Mouse (Mus musculus) cerebellum, postnatal 36 days (tissue): Measurements from ENCODE around the gene Tbc1d12.
"Not testable (repeated sequence)": the region's sequence is repeated elsewhere in the genome, so short reads cannot be mapped to it uniquely, and the experiment has no call there.

ENCODE experiments used
- DNase-seq, 2 experiments: peaks; one replicate each; pipeline ENCODE4 v3.0.0; 2021 to 2022; ENCODE audit warnings: mixed read lengths in 2 of 2

Tbc1d12 gene

GRCm38 (mm10) chr19:38836438-38837170, at the start of gene Tbc1d12:
Gene Tbc1d12, plus strand, starts transcription at chr19:38836579.
- DNase-seq = peak; percentile 91 to 95

- no peak for DNase-seq
Measured at GRCm38 (mm10) chr19:38787756-38788155, 48.6 kb upstream of the Tbc1d12 start.

- no peak for DNase-seq
Measured at GRCm38 (mm10) chr19:38793563-38794045, 42.8 kb upstream of the Tbc1d12 start.

GRCm38 (mm10) chr19:38796546-38796945, 39.8 kb upstream of the Tbc1d12 start:
- DNase-seq = no peak

- DNase-seq = no peak
Measured at GRCm38 (mm10) chr19:38798291-38798690, 38.1 kb upstream of the Tbc1d12 start.

GRCm38 (mm10) chr19:38798801-38799200, 37.6 kb upstream of the Tbc1d12 start:
- no peak for DNase-seq

GRCm38 (mm10) chr19:38818191-38818590, 18.2 kb upstream of the Tbc1d12 start:
- DNase-seq = no peak

- peak; percentile 94 to 95 for DNase-seq
Measured at GRCm38 (mm10) chr19:38818766-38819426, 17.5 kb upstream of the Tbc1d12 start, which contains the start of gene Noc3l. Gene Noc3l, minus strand, starts transcription at chr19:38819237.

GRCm38 (mm10) chr19:38819427-38819802, 17.0 kb upstream of the Tbc1d12 start:
- no peak for DNase-seq

GRCm38 (mm10) chr19:38820186-38820804, 16.1 kb upstream of the Tbc1d12 start:
- no peak for DNase-seq

- DNase-seq = no peak
Measured at GRCm38 (mm10) chr19:38833224-38833623, 3.2 kb upstream of the Tbc1d12 start.

GRCm38 (mm10) chr19:38836084-38836437, 318 bp upstream of the Tbc1d12 start:
- no peak for DNase-seq

GRCm38 (mm10) chr19:38837171-38837641, 827 bp downstream of the Tbc1d12 start:
- DNase-seq = peak; percentile 37 to 51

- no peak for DNase-seq
Measured at GRCm38 (mm10) chr19:38844817-38845216, 8.4 kb downstream of the Tbc1d12 start.

- DNase-seq = no peak
Measured at GRCm38 (mm10) chr19:38846373-38846772, 10.0 kb downstream of the Tbc1d12 start.

GRCm38 (mm10) chr19:38858224-38858623, 21.8 kb downstream of the Tbc1d12 start:
- DNase-seq = no peak

GRCm38 (mm10) chr19:38862523-38862922, 26.1 kb downstream of the Tbc1d12 start:
- no peak for DNase-seq

- DNase-seq = not testable (repeated sequence)
Measured at GRCm38 (mm10) chr19:38874825-38875224, 38.4 kb downstream of the Tbc1d12 start.

GRCm38 (mm10) chr19:38880300-38880699, 43.9 kb downstream of the Tbc1d12 start:
- DNase-seq = no peak

GRCm38 (mm10) chr19:38901146-38902135, 65.1 kb downstream of the Tbc1d12 start:
- DNase-seq = peak; percentile 25 to 30

GRCm38 (mm10) chr19:38902501-38902900, 66.1 kb downstream of the Tbc1d12 start:
- no peak for DNase-seq

GRCm38 (mm10) chr19:38913786-38914185, 77.4 kb downstream of the Tbc1d12 start:
- peak; percentile 25 for DNase-seq
